Mouse (Mus musculus): Measurements from ENCODE around the gene Capn13. TPM values are rescaled to one million over a fixed set of nuclear protein-coding genes. Genes with fewer than 3 reads are reported as not detected.

Gene Capn13
- total and polyA plus RNA-seq, 3 experiments, result not detected

DNA sequence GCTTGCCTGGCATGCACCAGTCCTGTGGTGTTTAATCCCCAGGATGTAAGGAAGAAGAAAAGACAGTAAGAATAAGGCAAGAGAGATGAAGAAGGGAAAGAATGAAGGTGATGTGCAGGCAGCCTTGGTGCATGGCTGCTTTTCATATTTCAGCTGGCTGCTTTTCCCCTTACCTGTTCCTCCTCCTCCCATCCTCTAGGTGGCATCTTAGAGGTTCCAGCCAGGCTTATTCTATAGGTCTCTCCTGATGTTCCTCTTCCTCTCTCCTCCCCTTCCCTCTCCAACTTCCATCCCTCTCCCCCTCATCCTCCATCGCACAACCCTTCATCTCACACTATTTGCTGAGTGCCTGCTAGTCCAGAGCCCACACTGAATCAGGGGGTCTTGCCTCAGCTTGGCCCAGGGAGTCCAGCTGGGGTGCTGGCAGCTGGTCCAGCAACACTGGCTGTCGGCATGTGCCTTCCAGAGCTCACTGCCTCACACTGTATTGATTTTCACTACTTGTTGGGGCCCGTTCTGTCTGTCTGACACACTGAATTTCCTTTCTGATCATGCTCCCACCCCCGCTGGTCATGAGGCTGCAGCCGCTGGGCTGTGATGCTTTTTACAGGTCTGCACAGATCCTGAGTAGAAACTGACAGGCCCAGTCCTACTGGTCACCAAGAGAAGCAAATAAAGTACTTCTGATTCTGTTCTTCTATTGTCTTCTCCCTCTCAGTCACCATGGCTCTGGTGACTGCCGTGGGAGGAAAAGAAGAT, 56.9 kb downstream of the Capn13 start:
- Histone ChIP-seq H3K27ac (ENCODE audit: control insufficient read depth, low read depth, low read length) (no peak overlapping the region), H3K36me3 (ENCODE audit: control insufficient read depth in 1 of 2, insufficient read depth in 2 of 2, low read length in 2 of 2) (no peaks in the 10 kb centered on the region), H3K79me2 (ENCODE audit: control insufficient read depth, insufficient read depth, low read length, poor library complexity) (no peaks in the 10 kb centered on the region), H3K9me3 (replicated peaks; ENCODE audit: insufficient read depth, low read length) (no peaks in the 10 kb centered on the region), H3K4me1 (ENCODE audit: control insufficient read depth in 1 of 2, insufficient read depth in 2 of 2, low read length in 2 of 2) (no peaks in the 10 kb centered on the region), H3K27me3 (ENCODE audit: control insufficient read depth in 1 of 2, insufficient read depth in 2 of 2, low read length in 2 of 2) (peaks cover 0 to 2% of the 10 kb centered on the region in 2 experiments; a peak in 1 of 4 replicates), H3K4me3 (ENCODE audit: control insufficient read depth in 1 of 2, insufficient read depth in 1 of 2, low read depth in 2 of 2, low read length in 2 of 2) (no peak overlapping the region), H3K9ac (ENCODE audit: control insufficient read depth, low read depth, low read length, poor library complexity, severe bottlenecking) (no peak overlapping the region)
- DNase-seq (ENCODE audit: low read depth, low spot score), result no peak
- TF ChIP-seq MXI1 (IDR thresholded peaks at IDR 0.05; ENCODE audit: low read depth, low read length), result no peak
- TF ChIP-seq GATA1 (IDR thresholded peaks at IDR 0.05; ENCODE audit: low read depth, low read length), result no peak
- TF ChIP-seq ZMIZ1 (IDR thresholded peaks at IDR 0.05; ENCODE audit: low read depth, low read length), result no peak
- TF ChIP-seq UBTF (IDR thresholded peaks at IDR 0.05; ENCODE audit: borderline replicate concordance, insufficient read depth, low read depth, low read length), result no peak
- TF ChIP-seq MEF2A (IDR thresholded peaks at IDR 0.05; ENCODE audit: extremely low read depth, insufficient replicate concordance, low read depth, low read length, poor library complexity, severe bottlenecking), result no peak
- no peak for TF ChIP-seq ELF1 (IDR thresholded peaks at IDR 0.05; ENCODE audit: low read depth, low read length)
- no peak for TF ChIP-seq GABPA (IDR thresholded peaks at IDR 0.05; ENCODE audit: low read depth, low read length)
- no peak for TF ChIP-seq E2F4 (IDR thresholded peaks at IDR 0.05; ENCODE audit: borderline replicate concordance, low read depth, low read length)
- TF ChIP-seq KAT2A (conservative IDR thresholded peaks at IDR 0.05; ENCODE audit: low read depth, low read length), result no peak
- no peak for TF ChIP-seq ETS1 (IDR thresholded peaks at IDR 0.05; ENCODE audit: low read depth, low read length)
- TF ChIP-seq MAZ (IDR thresholded peaks at IDR 0.05; ENCODE audit: low read depth, low read length), result no peak
- TF ChIP-seq TBP (IDR thresholded peaks at IDR 0.05; ENCODE audit: low read depth, low read length), result no peak
- no peak for TF ChIP-seq CHD2 (IDR thresholded peaks at IDR 0.05; ENCODE audit: low read length)
- no peak for TF ChIP-seq POLR2A (IDR thresholded peaks at IDR 0.05; ENCODE audit: control insufficient read depth in 1 of 2, insufficient read depth in 1 of 2, low read depth in 1 of 2, low read length in 2 of 2, poor library complexity in 1 of 2)
- TF ChIP-seq POLR2AphosphoS5 (IDR thresholded peaks at IDR 0.05; ENCODE audit: borderline replicate concordance, low read depth, low read length), result no peak

DNA sequence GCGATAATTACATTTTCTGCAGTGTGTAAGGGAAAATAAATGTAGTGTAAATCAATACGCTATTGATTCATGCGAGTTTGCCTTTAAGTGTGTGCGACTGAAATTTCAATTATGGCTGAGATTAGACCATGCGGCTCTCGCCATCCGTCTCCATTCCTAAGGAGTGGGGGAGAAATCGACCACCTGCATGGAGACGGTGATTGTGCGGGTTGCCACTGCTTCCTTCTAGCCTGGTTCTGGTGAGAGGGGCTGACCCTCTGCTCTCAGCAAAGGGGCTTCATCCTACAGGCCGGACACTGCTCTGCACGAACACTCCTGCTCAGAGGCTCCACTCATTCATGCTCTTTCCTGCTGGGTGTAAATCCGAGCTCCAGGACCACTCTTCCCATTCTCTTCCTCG, 58.0 kb downstream of the Capn13 start:
- no peaks in the 10 kb centered on the region for H3K9me3 ChIP-seq (replicated peaks; ENCODE audit: insufficient read depth, low read length)
- H3K9ac ChIP-seq (ENCODE audit: control insufficient read depth, low read depth, low read length, poor library complexity, severe bottlenecking), result no peak overlapping the region
- H3K79me2 ChIP-seq (ENCODE audit: control insufficient read depth, insufficient read depth, low read length, poor library complexity), result no peaks in the 10 kb centered on the region
- H3K36me3 ChIP-seq (ENCODE audit: control insufficient read depth in 1 of 2, insufficient read depth in 2 of 2, low read length in 2 of 2), result no peaks in the 10 kb centered on the region
- H3K27ac ChIP-seq (ENCODE audit: control insufficient read depth, low read depth, low read length), result no peak overlapping the region
- DNase-seq (ENCODE audit: low read depth, low spot score), result no peak
- H3K27me3 ChIP-seq (ENCODE audit: control insufficient read depth in 1 of 2, insufficient read depth in 2 of 2, low read length in 2 of 2), result peaks cover 0 to 2% of the 10 kb centered on the region in 2 experiments; a peak in 1 of 4 replicates
- no peak overlapping the region for H3K4me3 ChIP-seq (ENCODE audit: control insufficient read depth in 1 of 2, insufficient read depth in 1 of 2, low read depth in 2 of 2, low read length in 2 of 2)
- no peak for TF ChIP-seq ETS1 (IDR thresholded peaks at IDR 0.05; ENCODE audit: low read depth, low read length)
- no peak for TF ChIP-seq MYC (IDR thresholded peaks at IDR 0.05; ENCODE audit: low read depth, low read length)
- TF ChIP-seq BHLHE40 (IDR thresholded peaks at IDR 0.05; ENCODE audit: borderline replicate concordance, low read depth, low read length), result no peak
- no peak for TF ChIP-seq EP300 (IDR thresholded peaks at IDR 0.05; ENCODE audit: low read depth in 1 of 2, low read length in 2 of 2)
- TF ChIP-seq POLR2A (IDR thresholded peaks at IDR 0.05; ENCODE audit: control insufficient read depth in 1 of 2, insufficient read depth in 1 of 2, low read depth in 1 of 2, low read length in 2 of 2, poor library complexity in 1 of 2), result no peak
- no peak for TF ChIP-seq USF2 (IDR thresholded peaks at IDR 0.05; ENCODE audit: borderline replicate concordance in 1 of 2, insufficient read depth in 1 of 2, low read depth in 1 of 2, low read length in 2 of 2)
- H3K4me1 ChIP-seq (ENCODE audit: control insufficient read depth in 1 of 2, insufficient read depth in 2 of 2, low read length in 2 of 2), result no peaks in the 10 kb centered on the region

All from MEL (cell line).